Mouse (Mus musculus) liver, embryonic 13.5 days (tissue): ENCODE measurements at regions not wholly inside any gene's neighbourhood (a gene's known extent, or its start where the extent isn't known, plus 50 kb on each side); places are given as distances from the start of the nearest gene placed in this dataset.

ENCODE experiments used
- ATAC-seq: fragments of 200-750 bp; cut with Nextera tagmentation; 2 replicates; pipeline ENCODE4 v1.8.0; 2017; ENCODE audit warnings: low read depth, mild to moderate bottlenecking, moderate number of reproducible peaks, moderate library complexity
- DNase-seq: peaks from one replicate; pipeline ENCODE4 v3.0.0; 2022
- H3K27ac ChIP-seq: fragments of 300-500 bp; sonication (generic); 2 replicates; pipeline ENCODE4 v1.5.1; 2015; ENCODE audit warnings: moderate library complexity, mild to moderate bottlenecking, inconsistent platforms
- H3K27me3 ChIP-seq: fragments of 300-500 bp; sonication (generic); 2 replicates; pipeline ENCODE4 v1.6.1; 2015; ENCODE audit warnings: mild to moderate bottlenecking, inconsistent platforms
- H3K36me3 ChIP-seq: fragments of 300-500 bp; sonication (generic); 2 replicates; pipeline ENCODE4 v1.6.1; 2015; ENCODE audit warnings: mild to moderate bottlenecking, inconsistent platforms
- H3K4me1 ChIP-seq: fragments of 300-500 bp; sonication (generic); replicated peaks from 2 replicates; pipeline ENCODE4 v1.6.1; 2015; ENCODE audit warnings: inconsistent platforms
- H3K4me2 ChIP-seq: fragments of 300-500 bp; sonication (generic); 2 replicates; pipeline ENCODE4 v1.6.1; 2015; ENCODE audit warnings: inconsistent platforms, mild to moderate bottlenecking, moderate library complexity
- H3K4me3 ChIP-seq: fragments of 300-500 bp; sonication (generic); replicated peaks from 2 replicates; pipeline ENCODE4 v1.5.1; 2015; ENCODE audit warnings: mild to moderate bottlenecking, inconsistent platforms
- H3K9ac ChIP-seq: fragments of 300-500 bp; sonication (generic); 2 replicates; pipeline ENCODE4 v1.6.1; 2015; ENCODE audit warnings: mild to moderate bottlenecking, inconsistent platforms
- H3K9me3 ChIP-seq: fragments of 300-500 bp; sonication (generic); replicated peaks from 2 replicates; pipeline ENCODE4 v1.6.1; 2016; ENCODE audit warnings: inconsistent platforms
- WGBS: fragments of 180-500 bp; shearing (Covaris S2); methylation state at CpG from one replicate; pipeline ENCODE4 v1.1.7; 2015; ENCODE audit not compliant: insufficient replicate concordance; 5-methylcytosine and 5-hydroxymethylcytosine counted together

DNA sequence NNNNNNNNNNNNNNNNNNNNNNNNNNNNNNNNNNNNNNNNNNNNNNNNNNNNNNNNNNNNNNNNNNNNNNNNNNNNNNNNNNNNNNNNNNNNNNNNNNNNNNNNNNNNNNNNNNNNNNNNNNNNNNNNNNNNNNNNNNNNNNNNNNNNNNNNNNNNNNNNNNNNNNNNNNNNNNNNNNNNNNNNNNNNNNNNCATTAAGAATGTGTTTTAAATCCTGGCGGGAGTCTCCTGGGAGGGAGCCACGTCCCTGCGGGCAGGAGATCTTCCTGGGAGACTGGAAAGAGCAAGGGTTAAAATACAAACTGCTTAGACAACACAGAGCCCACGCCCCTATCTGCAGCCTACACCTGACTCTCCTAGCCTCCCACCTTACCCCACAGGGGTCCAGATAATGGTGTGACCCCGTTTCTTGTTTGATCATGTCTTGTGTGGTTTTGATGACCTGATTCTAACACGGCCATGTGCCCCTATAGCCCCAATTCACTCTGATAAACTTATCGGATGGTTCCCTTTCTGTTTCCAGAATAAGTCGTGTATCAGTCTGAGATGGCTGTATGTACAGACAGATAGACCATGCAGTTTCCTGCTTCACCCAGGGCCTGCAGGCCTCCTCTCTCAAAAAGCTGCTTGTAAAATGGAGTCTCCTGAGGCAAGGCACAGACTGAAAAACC, 160.8 kb downstream of the Rpl14 start:
- ATAC-seq (no peak), DNase-seq (no peak)
- no peak overlapping the region for H3K4me2 ChIP-seq
- peaks cover 12% of the 10 kb centered on the region for H3K4me1 ChIP-seq
- 0 out of 2 replicates have a peak, but pooled peaks cover 1% of the 10 kb centered on the region for H3K9me3 ChIP-seq
- no peaks in the 10 kb centered on the region for H3K27me3 ChIP-seq
- no peak overlapping the region for H3K4me3 ChIP-seq
- H3K27ac ChIP-seq: no peak overlapping the region
- no peak overlapping the region for H3K9ac ChIP-seq
- H3K36me3 ChIP-seq: no peaks in the 10 kb centered on the region
- WGBS: 23% methylated on average over 8 of the region's 8 CpGs

- H3K4me2 ChIP-seq: no peak overlapping the region
- peaks cover 12% of the 10 kb centered on the region for H3K4me1 ChIP-seq
- DNase-seq: no peak
- 60% methylated on average over 14 of the region's 14 CpGs for WGBS
- no peaks in the 10 kb centered on the region for H3K27me3 ChIP-seq
- no peak for ATAC-seq
- H3K9ac ChIP-seq: no peak overlapping the region
- H3K4me3 ChIP-seq: no peak overlapping the region
- H3K9me3 ChIP-seq: no peaks in the 10 kb centered on the region
- H3K27ac ChIP-seq: no peak overlapping the region
- H3K36me3 ChIP-seq: no peaks in the 10 kb centered on the region
Observed at GRCm38 (mm10) chr9:120732650-120733293, 161.5 kb downstream of the Rpl14 start.

DNA sequence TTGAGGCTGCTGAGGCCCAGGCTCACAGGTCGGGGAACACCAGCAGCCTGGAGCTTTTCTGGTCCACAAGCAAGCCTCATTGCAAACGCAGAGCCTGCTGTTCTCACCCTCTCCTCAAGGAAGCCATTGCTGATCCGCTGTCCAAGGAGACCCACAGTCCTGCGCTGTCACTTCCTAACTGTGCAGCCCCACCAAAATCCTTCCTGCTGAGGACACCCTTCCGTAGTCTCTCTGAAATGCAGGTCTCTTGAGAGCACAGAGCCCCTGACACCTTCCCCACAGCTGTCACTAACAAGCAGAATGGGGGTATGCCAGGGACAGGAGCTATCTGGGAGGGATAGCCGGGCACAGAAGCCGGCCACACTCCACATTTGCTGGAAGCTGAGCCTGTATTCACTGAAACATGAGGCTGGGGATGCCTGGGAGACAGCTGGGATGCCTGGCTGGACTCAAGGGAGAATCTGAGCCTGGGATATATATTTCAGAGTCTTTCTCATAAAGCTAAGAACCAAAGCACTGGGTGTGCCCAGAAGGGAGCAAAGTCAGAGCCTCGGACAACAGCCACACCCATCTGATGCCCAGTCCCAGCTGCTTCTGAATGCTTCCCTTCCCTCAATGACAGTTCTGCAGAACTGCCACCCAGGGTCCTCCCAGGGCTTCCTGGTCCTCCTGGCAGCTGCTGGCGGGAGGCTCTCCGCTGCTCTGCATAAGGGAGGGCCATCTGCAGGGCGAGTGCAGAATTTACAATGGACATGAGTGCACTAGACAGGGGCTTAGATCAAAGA, 162.6 kb downstream of the Rpl14 start:
- peaks cover 12% of the 10 kb centered on the region for H3K4me1 ChIP-seq
- H3K36me3 ChIP-seq: no peaks in the 10 kb centered on the region
- no peak overlapping the region for H3K4me2 ChIP-seq
- H3K27me3 ChIP-seq: no peaks in the 10 kb centered on the region
- no peak overlapping the region for H3K9ac ChIP-seq
- DNase-seq (no peak), ATAC-seq (no peak)
- WGBS: 45% methylated on average over 11 of the region's 11 CpGs
- H3K9me3 ChIP-seq: no peaks in the 10 kb centered on the region
- no peak overlapping the region for H3K4me3 ChIP-seq
- no peak overlapping the region for H3K27ac ChIP-seq

DNA sequence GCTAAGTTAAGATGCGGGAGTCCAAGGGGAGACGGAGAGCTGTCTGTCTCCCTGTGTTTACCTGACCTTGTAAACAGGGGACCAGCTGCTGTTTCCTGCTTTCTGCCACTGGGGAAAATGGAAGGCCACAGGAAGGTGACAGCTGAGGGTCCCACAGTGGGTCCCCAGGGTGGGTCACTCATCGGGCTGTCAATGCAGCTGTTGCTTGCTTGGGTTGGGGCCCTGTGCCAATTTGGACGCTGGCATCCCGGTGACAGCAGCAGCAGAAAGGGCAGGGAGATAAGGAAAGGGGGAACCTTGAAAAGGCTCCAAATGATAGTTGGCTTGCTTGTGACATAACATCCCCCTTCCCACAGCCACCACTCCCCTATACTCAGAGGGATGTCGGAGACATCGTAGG, 164.0 kb downstream of the Rpl14 start:
- no peaks in the 10 kb centered on the region for H3K9me3 ChIP-seq
- no peaks in the 10 kb centered on the region for H3K27me3 ChIP-seq
- ATAC-seq (no peak), DNase-seq (no peak)
- no peaks in the 10 kb centered on the region for H3K36me3 ChIP-seq
- 58% methylated on average over 7 of the region's 7 CpGs for WGBS
- H3K27ac ChIP-seq: no peak overlapping the region
- no peak overlapping the region for H3K9ac ChIP-seq
- no peak overlapping the region for H3K4me2 ChIP-seq
- H3K4me1 ChIP-seq: peaks cover 25% of the 10 kb centered on the region
- H3K4me3 ChIP-seq: no peak overlapping the region

DNA sequence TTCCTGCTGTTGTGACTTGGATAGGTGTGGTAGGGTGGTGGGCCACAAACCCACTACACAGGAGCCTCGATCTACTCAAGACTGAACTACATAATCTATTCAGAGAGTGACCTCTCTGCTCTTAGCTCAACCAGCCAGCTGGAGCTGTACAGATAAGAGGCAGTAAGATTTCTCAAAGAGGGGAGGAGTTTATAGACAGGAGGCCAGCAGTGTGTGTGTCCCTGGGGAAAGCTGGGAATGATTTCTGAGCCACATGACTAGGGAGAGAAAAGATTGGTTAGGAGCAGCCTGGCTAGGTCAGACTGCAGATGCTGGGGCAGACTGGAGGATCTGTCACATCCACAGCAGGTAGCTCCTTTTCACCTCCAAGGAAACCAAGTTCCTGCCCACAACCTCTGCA, 166.7 kb downstream of the Rpl14 start:
- H3K9ac ChIP-seq: no peak overlapping the region
- ATAC-seq (0 out of 2 replicates have a peak, but pooled peaks have one; percentile 23), DNase-seq (no peak)
- no peaks in the 10 kb centered on the region for H3K36me3 ChIP-seq
- peaks cover 15% of the 10 kb centered on the region for H3K4me1 ChIP-seq
- H3K4me2 ChIP-seq: no peak overlapping the region
- H3K27me3 ChIP-seq: no peaks in the 10 kb centered on the region
- no peaks in the 10 kb centered on the region for H3K9me3 ChIP-seq
- no peak overlapping the region for H3K27ac ChIP-seq
- H3K4me3 ChIP-seq: no peak overlapping the region
- 7% methylated on average over 1 of the region's 1 CpGs for WGBS

DNA sequence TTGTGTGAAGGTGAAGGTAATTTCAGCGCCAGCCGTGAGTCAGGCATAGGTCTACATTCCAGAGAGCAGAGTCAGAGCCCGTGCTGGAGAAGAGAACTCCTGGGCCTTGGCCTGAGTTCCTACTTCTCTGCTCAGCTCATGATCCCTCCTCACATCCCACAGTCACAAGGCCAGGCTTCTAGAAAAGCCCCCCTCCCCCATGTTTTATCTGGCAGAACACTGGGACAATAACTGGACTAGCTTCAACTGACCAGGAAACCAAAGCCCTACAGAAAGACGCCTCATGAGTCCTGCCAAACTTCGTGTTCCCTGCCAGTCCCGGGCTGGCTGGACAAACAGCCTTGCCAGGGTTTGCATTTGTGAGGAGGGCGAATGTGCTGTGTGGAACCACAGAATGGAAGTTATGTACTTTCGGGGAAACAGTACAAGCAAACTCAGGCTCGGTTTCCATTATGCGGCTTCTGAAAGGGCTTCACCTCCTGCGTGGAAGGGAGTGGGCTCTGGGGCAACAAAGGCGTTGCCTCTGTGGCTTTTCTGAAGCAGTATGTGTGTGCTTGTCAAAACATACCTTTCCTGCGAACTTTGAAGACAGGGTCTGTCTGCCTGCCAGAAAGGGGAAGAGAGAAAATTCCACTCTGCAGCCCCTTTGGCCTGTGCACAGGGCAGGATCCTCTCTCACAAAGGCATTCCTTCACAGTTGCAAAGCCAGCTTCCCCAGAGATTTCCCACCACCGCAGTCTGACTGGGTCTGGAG, 168.1 kb downstream of the Rpl14 start:
- no peak overlapping the region for H3K9ac ChIP-seq

GRCm38 (mm10) chr9:120739953-120740524, 168.8 kb downstream of the Rpl14 start:
- Histone ChIP-seq H3K27ac (no peak overlapping the region), H3K36me3 (no peaks in the 10 kb centered on the region), H3K4me3 (no peak overlapping the region), H3K9me3 (no peaks in the 10 kb centered on the region), H3K4me2 (no peak overlapping the region), H3K27me3 (no peaks in the 10 kb centered on the region), H3K9ac (no peak overlapping the region), H3K4me1 (peaks cover 15% of the 10 kb centered on the region)
- ATAC-seq (peak; percentile 34; the same call in 1 of the 2 replicates), DNase-seq (no peak)
- WGBS: 21% methylated on average over 6 of the region's 6 CpGs

More for the DNA sequence above, 168.1 kb downstream of the Rpl14 start:
- no peak overlapping the region for H3K4me2 ChIP-seq
- no peaks in the 10 kb centered on the region for H3K27me3 ChIP-seq
- ATAC-seq: no peak
- no peak overlapping the region for H3K4me3 ChIP-seq
- DNase-seq: no peak
- peaks cover 15% of the 10 kb centered on the region for H3K4me1 ChIP-seq
- WGBS: 36% methylated on average over 14 of the region's 14 CpGs
- no peaks in the 10 kb centered on the region for H3K36me3 ChIP-seq
- H3K27ac ChIP-seq: no peak overlapping the region
- H3K9me3 ChIP-seq: no peaks in the 10 kb centered on the region

DNA sequence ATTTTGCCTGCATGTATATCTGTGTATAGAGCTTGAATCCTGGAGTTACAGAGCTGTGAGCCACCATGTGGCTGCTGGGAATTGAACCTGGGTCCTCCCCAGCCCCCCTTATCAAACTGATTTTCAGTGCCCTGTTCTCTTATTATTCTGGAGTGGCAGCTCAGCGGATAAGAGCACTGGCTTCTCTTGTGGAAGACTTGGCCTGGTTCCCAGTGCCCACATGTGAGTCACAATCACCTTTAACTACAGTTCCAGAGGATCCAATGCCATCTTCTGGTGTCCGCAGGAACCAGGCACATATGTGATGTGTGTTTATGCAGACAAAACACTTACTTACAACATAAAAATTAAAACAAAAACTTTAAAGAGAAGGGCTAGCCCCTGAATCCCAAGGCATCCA, 170.3 kb downstream of the Rpl14 start:
- H3K27ac ChIP-seq: no peak overlapping the region
- WGBS: 72% methylated on average over 2 of the region's 2 CpGs
- no peak overlapping the region for H3K4me2 ChIP-seq
- DNase-seq (no peak), ATAC-seq (no peak)
- H3K9me3 ChIP-seq: no peaks in the 10 kb centered on the region
- H3K36me3 ChIP-seq: no peaks in the 10 kb centered on the region
- H3K9ac ChIP-seq: no peak overlapping the region
- no peak overlapping the region for H3K4me3 ChIP-seq
- no peaks in the 10 kb centered on the region for H3K27me3 ChIP-seq
- H3K4me1 ChIP-seq: peaks cover 15% of the 10 kb centered on the region

GRCm38 (mm10) chr9:120743455-120743854, 172.2 kb downstream of the Rpl14 start:
- 58% methylated on average over 9 of the region's 9 CpGs for WGBS
- peaks cover 15% of the 10 kb centered on the region for H3K4me1 ChIP-seq
- no peaks in the 10 kb centered on the region for H3K9me3 ChIP-seq
- no peak overlapping the region for H3K4me2 ChIP-seq
- DNase-seq (no peak), ATAC-seq (no peak)
- H3K27ac ChIP-seq: no peak overlapping the region
- no peak overlapping the region for H3K9ac ChIP-seq
- no peaks in the 10 kb centered on the region for H3K36me3 ChIP-seq
- H3K27me3 ChIP-seq: no peaks in the 10 kb centered on the region
- no peak overlapping the region for H3K4me3 ChIP-seq

- no peaks in the 10 kb centered on the region for H3K9me3 ChIP-seq
- H3K4me3 ChIP-seq: no peak overlapping the region
- H3K27me3 ChIP-seq: no peaks in the 10 kb centered on the region
- H3K4me2 ChIP-seq: no peak overlapping the region
- H3K27ac ChIP-seq: no peak overlapping the region
- H3K9ac ChIP-seq: no peak overlapping the region
- no peaks in the 10 kb centered on the region for H3K36me3 ChIP-seq
- WGBS: 58% methylated on average over 6 of the region's 6 CpGs
- ATAC-seq: no peak
- DNase-seq: no peak
- H3K4me1 ChIP-seq: no peaks in the 10 kb centered on the region
Observed at GRCm38 (mm10) chr9:120745674-120746073, 174.4 kb downstream of the Rpl14 start.

DNA sequence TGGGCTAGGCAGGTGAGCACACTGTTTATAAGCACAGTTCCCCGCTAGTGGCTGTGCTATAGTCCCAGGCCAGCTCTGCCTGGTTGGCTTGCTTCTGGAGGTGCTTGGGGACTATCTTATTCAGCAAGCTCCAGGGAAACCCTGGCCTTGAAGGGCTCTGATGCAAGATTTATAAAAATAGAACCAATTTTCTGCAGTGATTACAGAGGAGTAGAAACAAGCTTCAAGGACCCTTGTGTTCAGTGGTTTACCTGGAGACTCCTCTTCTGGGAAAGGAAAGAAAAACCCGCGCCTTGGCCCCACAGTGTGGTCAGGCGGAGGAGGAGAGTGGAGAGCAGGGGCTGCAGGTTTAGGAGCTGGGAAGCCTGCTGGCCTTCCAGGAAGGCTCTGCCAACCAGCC, 178.2 kb upstream of the Ctnnb1 start:
- Histone ChIP-seq H3K27ac (no peak overlapping the region), H3K9me3 (no peaks in the 10 kb centered on the region), H3K4me3 (no peak overlapping the region), H3K36me3 (no peaks in the 10 kb centered on the region), H3K4me2 (no peak overlapping the region), H3K4me1 (no peaks in the 10 kb centered on the region), H3K27me3 (no peaks in the 10 kb centered on the region), H3K9ac (no peak overlapping the region)
- ATAC-seq (no peak), DNase-seq (no peak)
- WGBS: 69% methylated on average over 4 of the region's 4 CpGs
